Mouse (Mus musculus): ENCODE data around the gene Man1a.

Gene Man1a

DNA sequence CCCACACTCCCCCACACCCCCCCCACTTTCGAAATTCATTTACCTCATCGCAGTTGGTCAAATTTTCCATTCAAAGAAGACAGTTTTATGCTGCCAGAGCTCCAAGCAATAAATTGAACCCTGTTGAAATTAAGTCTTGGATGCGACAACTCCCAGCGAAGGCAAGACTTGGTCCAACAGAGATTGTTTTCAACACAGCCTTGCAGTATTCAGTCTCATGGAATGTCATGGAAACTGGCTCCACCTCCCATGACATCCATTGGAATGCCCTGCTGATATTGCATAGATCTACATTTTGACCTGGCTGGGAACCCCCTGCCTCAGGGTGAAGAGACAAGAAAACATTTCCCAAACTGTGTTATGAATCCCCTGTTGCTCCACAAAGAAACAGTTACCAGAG, at the start of gene Man1a:
Gene Man1a (minus strand): TSS at position 190 of the 400 bp plus-strand sequence.
- DNase-seq (ENCODE audit: low spot score in 2 of 2), result no peak

DNA sequence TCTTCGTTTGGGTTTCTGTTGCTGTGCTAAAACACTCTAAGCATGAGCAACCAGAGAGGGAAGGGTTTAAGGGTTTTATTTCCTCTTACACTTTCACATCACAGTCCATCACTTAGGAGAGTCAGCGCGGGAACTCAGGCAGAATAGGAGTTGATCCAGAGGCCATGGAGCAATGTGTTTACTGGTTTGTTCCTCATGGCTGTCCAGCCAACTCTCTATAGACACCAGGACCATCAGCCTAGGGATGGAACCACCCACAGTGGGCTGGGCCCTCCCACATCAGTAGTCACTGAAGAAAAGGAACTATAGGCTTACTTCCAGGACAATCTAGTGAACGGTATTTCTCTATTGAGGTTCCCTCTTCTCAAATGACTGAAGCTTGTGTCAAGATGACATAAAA, 45.4 kb upstream of the Man1a start:
- peak; percentile 12 to 32 for DNase-seq (ENCODE audit: low spot score in 2 of 2)

DNA sequence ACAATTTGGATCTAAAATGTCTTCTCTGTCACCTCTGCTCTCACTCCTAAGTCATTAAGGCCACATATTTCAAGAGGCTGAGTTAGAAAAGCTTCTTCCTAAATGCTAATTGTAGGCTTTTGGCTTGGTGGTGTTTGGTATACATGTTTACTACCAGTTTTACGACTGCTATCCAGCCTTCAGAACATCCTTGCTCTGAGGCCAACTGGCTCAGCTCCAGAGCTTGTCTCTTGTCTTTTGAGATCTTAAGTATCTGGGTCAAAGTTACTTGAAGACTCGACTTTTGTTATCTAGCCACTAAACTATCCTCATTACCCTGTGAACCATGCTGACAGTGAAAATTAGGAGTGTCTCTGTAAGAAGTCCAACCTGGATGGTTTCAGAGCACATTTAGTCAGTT, 44.0 kb upstream of the Man1a start:
- DNase-seq (ENCODE audit: low spot score in 2 of 2), result no peak

DNA sequence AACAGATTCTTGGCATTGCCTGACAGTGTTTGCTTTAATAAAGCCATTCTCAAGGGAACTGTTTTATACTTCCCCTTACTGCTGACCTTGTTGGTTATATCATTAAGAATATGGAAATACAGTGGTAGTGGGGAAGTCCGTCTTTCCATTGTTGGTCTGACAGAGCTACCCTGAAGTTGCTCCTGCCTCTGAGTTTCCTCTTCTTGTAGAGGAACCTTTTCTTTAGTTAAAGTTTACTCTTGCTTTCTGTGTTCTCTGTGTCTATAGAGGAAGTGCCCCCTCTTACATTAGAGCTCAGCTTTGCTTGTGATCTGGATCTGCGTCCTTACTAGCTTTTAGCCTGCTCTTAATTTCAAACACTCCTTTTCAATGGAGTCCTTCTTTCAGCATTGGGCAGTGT, 42.9 kb upstream of the Man1a start:
- peak; percentile 76 to 82 for DNase-seq (ENCODE audit: low spot score in 2 of 2)

DNA sequence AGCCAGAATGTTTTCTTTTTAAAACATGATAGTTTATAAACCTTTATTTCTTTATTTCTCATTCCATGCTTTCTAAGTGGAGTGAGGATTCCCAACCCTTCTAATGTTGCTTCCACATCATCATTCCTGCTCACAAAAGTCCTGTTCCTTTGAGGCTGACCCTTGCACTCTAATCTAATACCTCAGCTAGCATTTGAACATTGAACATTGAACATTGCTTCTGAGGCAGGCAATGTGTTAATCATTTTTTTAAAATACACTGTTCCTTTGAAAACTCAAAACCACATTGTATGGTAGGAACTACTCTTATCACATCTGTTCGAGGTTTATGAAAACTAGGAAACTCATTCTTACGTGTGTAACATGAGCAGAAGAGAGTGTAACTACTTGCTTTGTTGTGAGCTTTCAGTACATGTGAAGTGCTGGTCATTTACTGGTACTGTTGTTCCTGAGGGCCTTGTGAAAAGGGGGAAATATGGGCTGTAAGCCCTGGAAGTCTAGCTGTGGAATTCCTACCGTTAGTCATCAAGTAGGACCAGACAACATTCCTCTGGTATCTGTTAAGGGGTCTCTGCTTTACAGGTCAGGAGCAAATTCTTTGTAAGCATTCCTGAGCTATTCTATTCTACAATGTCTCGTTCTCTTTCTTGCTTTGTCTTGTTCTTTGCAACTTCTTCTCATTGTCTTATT, 42.0 kb upstream of the Man1a start:
- no peak for DNase-seq (ENCODE audit: low spot score in 2 of 2)

DNA sequence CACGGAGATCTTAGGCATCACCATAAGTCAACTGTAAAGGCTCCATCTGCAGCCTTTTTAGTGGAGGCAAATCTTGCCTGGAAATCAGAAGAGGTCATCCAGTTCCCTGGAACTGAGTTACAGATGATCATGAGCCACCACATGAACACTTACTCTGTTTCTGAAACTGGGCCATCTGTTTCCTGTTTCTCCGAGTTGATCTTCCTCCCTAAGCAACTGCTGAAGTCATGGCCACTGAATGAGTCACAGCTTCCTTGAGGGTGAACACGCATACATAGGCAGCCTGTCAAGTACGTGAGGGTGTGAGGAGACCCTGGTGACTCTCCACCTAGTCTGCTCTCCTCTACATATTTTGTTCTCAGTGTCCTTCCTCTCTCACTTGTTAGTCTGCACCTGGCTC, 41.4 kb upstream of the Man1a start:
- DNase-seq (ENCODE audit: low spot score in 2 of 2), result peak; percentile 76 to 80

DNA sequence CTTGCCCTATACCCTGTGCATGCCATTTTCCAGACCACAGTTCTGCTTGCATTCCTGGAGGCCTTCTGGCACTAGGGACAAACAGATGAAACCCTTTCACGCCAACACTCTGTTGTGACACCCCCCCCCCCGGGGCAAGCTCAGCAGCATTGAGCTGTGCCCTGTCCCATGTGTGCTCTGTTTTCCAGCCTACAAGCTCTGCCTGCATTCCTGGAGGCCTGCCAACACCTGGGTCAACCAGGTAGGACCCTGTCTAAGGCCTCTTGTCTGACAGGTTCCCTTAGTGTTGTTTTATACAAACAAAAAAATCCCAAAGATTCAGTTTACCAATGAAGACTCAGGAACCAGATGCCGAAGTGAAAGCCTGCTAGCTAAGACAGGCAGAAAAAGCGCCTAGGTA, 27.3 kb upstream of the Man1a start:
- no peak for DNase-seq (ENCODE audit: low spot score in 2 of 2)

DNA sequence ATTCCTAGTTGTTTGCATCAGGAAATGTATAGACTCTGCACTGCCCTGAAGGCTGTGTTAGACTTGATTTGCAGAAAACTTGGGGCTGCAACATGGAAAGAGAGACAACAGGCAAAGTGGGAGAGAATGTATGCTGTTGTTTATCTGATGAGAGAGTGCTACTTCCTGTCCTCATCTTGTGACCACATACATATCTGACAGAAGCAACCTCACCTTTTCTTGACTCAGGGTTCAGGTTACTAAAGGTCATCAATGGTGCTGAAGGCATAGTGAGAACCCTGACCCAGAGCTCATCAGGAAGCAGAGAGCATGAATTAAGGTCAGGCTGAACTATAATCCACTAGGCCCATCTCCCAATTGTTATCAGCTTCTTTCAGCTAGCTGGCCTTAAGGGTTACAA, 15.7 kb upstream of the Man1a start:
- no peak for DNase-seq (ENCODE audit: low spot score in 2 of 2)

DNA sequence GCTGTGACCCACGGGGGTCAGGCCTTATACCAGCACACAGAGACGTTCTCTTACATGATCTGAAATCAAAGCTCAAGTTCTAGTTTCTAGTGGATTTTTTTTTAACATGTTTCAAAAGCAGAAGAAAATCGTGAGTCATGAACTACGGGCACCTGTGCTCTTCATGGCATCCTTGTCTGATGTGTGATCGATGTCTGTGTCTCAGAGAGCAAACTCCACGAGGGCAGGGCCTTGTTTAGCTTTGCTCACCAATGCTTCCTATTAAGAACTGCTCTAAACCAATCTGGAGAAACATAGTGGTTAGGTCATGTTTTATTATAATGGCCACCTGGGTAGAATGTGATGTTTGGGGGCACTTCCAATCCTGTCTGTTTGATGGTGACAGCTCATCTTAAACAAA, 13.5 kb upstream of the Man1a start:
- DNase-seq (ENCODE audit: low spot score in 2 of 2), result no peak

DNA sequence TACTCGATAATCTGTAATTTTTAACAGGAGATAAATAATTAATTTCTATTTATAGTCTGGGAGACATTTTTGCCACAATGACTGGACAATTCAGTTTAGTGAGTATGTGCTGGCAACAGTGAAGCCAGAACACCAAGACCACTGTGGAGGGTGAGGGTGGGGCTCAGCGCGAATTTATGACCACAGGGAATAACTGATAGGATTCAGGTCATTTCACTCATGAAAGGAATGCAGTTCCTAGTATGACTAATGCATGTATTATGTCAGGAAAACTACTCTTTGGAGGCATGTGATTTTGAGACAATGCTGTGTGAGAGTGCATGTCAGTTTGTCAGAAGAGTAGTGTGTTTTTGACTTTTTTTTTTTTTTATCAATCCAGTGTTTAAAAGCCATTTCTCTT, 10.9 kb upstream of the Man1a start:
- DNase-seq (ENCODE audit: low spot score in 2 of 2), result no peak

DNA sequence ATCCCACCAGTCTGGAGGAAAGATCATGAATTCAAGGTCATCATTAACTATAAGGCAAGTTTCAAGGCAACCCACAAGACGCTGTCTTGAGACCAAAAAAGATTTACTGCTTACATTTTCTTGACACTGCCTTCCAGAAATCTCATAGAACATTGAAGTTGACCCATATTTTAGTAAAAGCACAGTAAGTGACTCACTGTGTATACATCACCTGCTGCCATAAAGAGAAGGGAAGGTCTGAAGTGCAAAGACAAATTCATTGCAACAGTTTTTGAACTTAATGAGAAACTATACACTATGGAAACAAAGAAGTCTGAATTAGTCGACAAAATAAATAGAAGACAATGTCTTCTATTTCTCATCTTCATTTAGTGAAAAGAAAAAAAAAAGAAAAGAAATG, 8.7 kb upstream of the Man1a start:
- DNase-seq (ENCODE audit: low spot score in 2 of 2), result no peak

DNA sequence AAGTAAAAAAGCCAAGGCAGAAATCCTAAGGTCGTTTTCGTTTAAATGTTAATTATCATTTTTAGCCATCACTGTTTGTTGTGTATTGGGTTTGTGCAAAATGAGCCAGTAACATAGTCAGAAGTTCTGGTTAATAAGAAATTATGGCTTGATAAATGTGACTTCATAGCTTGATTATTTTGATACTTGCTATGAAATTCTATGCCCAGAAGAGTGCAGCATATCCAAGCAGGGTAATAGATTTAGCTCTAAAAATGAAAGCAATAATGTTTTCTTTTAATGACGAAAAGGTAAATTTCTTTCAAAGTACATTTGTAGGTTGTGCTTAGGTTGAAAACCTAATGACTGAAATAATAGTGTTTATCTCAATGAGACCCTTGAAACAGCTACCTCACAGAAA, 596 bp upstream of the Man1a start:
- DNase-seq (ENCODE audit: low spot score in 2 of 2), result no peak

DNA sequence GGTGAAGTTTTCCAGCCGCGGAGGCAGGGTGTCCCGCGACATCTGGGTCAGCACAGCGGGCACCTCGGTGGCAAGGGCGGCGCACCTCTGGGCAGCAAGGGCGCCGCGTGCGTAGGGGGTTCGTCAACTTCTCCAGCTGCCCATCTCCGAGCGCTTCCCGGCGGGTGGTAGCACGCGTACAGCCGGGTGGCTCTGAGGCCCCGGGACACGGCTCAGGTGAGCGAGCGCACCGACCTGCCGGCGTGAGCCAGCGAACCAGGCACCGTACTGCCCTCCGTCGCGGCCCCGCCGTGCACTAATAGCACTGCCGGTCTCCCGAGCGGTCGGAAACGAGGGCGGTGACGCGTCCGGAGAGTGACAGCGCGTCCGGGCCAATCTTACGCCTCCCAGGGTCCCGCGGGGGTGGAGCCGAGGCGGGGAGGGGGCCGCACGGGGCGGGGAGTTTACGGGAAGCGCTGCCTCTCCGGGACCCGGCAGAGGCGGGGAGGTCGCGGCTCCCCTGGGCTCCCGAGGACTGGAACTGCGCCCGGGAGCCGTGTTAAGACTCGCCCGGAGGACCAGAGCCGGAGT, 883 bp downstream of the Man1a start:
- peak; percentile 97 for DNase-seq (ENCODE audit: low spot score in 2 of 2)

DNA sequence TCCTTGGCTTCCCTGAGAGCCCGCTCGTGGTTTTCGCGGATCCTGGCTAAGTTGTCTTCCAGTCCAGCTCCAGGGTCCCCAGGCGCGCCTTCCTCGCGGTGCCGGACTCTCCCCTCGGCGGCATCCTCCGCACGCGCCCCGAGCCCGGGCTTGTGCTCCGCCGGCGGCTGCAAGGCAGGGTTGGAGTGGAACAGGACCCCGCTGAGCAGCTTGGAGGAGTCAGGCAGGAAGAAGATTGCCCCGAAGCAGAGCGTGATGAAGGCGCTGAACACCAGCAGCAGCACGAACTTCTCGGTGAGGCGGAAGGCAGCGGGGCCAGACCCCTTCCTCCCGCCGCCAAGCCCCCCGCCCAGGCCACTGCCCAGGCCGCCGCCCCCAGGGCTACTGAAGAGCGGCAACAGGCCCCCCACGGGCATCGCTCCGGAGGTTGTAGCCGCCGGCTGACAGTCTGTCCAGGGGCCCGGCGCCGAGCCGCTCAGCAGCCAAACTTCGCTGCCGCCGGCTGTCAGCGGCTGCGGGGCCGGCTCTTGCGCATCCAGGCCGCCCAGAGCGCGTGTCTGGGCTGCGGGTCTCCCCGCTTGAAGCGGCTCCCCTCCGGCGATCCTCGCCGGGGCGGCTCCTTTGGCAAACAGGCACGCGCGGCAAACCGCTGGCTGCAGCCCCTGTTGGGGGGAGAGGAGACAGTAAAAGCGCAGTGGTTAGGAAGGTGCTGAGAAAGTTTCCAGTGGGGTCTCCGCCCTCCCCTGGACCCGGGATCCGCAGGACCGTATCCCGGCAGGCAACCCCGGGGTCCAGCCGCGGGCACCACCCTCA, 1.6 kb downstream of the Man1a start:
- peak; percentile 47 to 49 for DNase-seq (ENCODE audit: low spot score in 2 of 2)

DNA sequence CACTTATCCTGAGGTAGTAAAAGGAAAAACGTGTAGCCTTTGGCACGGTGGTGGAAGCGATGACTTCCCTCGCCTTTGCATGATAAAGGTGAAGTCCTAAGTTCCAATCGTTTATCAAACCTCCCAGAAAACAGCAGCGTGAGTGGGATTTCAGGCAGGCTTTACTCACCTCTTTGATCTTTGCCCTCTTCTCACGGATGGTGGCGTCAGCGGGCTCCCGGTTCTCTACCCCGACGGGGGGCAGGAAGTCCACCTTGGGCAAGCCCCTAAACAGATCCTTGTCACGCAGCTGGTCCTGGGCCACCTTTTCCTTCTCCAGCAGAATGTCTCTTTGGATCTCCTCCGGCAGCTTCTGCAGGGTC, 2.2 kb downstream of the Man1a start:
- peak; percentile 47 to 53 for DNase-seq (ENCODE audit: low spot score in 2 of 2)

DNA sequence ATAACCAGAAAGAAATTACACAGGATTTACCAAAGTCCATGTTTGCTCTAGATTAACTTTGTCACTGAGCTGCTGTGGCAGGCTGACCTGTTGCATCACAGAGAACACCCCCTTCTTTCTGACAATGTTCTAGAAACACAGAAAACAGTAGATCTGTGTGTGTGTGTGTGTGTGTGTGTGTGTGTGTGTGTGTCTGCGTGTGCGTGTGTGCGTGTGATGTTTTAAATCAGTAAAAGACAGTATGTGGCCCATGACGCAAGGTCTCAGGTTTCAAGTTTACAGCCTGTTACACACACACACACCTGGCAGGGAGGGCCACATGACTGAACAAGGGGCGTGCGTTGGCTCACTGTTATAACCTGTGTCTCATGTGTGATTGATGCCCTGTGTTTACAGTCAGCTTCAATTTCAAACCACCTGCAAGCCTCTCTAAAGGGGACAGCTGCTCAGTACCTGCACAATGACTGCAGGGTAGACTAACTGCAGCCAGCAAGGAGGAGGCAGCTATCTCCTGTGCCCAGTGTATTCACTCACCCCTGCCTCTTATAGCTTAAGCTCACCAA, 2.7 kb downstream of the Man1a start:
- DNase-seq (ENCODE audit: low spot score in 2 of 2), result peak; percentile 47 to 52

DNA sequence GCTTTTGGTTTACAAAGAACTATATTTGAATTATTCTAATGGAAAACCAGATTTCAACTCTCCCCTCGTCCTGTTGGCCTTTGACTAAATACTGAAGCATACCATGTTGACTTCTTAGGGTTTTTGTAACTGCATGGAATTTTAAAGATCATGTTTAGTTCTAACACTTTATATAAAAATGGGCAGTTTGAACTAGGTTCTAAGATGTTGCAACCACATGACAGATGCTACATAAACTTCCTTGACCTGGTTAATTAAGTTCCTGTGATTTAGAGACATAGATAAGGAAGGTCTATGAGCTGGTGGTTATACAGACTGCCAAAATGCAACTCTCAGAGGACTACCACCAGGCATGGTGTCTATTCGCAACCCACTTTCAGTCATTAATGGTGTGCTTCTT, 4.1 kb downstream of the Man1a start:
- no peak for DNase-seq (ENCODE audit: low spot score in 2 of 2)

DNA sequence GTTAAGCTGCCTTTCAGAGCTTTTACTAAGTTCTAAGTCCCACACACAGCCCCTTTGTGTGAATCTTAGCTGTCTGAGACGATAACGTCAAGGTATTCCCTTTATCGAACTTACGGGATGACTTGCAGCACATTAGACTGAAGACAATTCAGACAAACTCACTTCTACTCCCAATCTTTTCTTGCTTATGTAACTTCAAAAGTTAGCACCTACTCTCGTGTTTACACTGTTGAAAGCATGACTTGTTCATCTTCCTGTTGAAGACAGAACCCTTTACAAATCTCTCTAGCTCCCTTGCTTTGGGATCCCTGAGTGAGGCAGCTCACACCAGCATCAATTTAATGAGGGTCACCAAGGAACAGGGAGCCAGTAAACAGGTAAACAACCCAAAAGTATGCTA, 5.9 kb downstream of the Man1a start:
- DNase-seq (ENCODE audit: low spot score in 2 of 2), result no peak

DNA sequence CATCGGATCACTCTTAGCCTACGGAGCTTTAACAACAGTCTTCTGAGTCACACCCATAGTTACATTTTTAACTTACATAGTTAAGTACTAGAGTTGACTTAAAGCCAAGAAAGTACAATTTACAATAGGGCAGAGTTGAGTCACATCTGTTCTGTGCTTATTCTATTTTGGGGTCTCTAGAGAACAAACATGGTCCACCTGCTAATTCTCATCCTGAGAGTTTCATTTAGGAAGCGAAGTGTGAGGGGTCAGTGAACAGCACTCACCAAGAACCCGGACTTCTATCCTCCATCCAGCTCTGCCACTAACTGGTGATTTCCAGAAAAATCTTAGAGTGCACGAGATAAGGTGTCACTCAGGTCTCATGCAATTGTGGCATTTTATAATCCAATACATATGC, 7.0 kb downstream of the Man1a start:
- no peak for DNase-seq (ENCODE audit: low spot score in 2 of 2)

DNA sequence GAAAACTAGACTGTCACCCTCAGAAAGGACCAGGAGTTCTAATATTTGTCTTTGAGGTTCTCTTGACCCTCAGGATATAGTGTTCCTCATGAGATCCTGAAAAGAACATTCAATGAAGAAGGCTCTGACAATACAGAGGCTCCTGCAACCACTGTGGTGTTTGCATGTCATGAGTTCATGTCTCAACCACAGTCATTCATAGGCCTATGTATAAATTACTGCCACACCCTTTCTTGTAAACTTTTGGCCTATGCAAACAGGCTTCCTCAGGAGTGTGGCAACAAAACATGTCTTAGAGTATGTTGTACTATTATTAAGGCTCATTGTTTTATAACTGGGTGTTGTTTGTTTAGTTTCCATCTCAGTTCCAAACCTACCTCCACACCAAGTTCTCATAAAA, 9.7 kb downstream of the Man1a start:
- no peak for DNase-seq (ENCODE audit: low spot score in 2 of 2)

DNA sequence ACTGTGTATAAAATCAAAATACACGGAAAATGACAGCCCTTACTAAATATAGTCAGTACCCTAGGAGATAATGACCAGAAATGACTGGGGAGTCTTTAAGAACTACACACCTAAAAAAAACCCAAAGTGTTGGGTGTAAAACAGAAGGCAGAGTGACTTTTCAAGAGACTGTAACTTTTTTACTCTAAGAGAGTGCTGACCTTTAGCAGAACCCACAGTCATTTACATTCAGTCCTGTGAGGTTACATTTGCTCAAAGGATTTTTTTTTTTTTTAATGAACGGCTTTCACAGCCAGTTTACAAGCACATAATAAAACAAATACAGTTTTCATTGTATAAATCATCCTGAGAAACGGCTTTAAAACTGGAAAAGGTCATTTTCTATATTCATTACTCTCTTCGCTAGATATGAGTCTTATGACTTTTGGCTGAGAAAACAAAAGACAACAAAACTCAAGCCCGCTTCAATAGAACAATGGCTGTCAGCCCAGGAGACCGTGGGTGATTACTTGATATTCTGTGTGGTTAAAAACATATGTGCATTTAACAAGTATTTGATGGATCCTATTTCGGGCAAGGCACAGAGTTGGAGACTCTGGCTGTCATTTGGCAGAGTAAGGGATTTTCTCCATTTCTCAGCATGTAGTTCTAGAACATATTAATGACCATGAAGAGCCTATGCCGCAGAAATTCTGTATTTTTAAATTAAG, 12.7 kb downstream of the Man1a start:
- no peak for DNase-seq (ENCODE audit: low spot score in 2 of 2)

DNA sequence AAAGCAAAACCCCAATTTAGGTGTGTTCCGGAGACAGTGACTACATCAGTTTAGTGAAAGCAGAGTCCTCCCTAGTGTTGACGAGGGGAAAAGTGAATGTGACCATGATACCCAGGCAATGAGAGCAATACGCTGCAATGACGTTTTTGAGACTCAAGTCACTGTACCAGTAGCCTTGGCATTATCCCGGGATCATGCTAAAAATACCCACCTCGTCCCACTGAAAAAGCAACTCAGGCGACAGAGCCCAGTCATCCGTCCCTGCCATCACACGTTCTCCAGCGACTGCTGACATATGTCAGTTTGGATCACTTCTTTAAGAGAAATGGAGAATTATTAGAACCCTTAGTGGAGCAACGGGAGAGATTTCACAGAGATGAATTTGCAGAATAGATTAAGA, 13.6 kb downstream of the Man1a start:
- no peak for DNase-seq (ENCODE audit: low spot score in 2 of 2)

All from spleen, postnatal 36 days (tissue).